1 mouse cellular context compared by ENCODE assay signal in the genomic region with DNA sequence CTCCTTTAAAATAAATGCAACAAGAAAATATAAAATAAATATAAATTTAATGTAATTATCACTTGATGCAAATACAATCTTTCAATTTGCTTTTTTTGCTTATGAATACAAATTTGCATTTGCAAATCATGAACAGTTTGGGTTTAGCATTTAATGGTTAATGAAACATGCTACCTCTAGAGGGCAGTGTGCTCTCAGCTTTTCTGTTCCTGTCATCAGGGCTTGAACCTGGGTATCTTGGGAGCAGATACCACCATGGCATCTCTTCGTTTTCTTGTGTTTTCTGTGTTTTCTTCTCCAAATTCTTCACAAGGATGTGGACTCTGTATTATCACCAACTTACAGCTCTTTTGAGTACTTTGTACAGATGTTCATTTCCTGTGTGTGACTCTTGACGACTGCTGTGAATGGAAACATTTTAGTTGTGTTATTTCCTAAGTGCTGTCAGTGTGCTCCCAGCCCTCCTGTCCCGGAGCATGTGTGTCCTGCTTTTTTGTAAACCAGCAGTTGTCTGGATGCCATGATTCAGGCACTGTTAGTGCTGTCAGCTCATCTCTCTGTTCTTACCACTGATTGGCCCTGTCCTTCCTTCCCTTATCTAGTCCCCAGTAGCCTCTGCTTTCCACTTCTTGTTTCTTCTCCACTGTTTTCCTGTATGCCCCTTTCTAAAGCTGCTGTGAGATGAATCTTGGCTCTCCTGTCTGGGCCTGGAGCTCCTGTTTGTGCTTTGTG.
A peak's percentile ranks its signal among the peaks of the same experiment; 100 is the strongest.
TF ChIP-seq lines count a peak whose summit lies in the region.

No protein-coding gene starts in this region.

TF ChIP-seq in MEL, 35 proteins besides CTCF, POLR2A, EP300 and RAD21 (continued from another document):
- TF ChIP-seq SMC3 (IDR thresholded peaks at IDR 0.05; ENCODE audit: low read depth, low read length) (peak; percentile 97), USF2 (IDR thresholded peaks at IDR 0.05; ENCODE audit: borderline replicate concordance in 1 of 2, insufficient read depth in 1 of 2, low read depth in 1 of 2, low read length in 2 of 2) (no peak), MXI1 (IDR thresholded peaks at IDR 0.05; ENCODE audit: low read depth, low read length) (no peak), MYC (IDR thresholded peaks at IDR 0.05; ENCODE audit: low read depth, low read length) (peak; percentile 75; the same call in 1 of the 2 replicates), BHLHE40 (IDR thresholded peaks at IDR 0.05; ENCODE audit: borderline replicate concordance, low read depth, low read length) (peak; percentile 51; the same call in 1 of the 2 replicates)
